Mouse (Mus musculus) MEL (cell line): ENCODE measurements around the gene Mogat2. TPM values are rescaled to one million over a fixed set of nuclear protein-coding genes. Genes with fewer than 3 reads are reported as not detected.

Experiments used
- DNase-seq: peaks from one replicate; pipeline ENCODE4 v3.0.0; 2011; ENCODE audit warnings: low read depth, low spot score
- H3K27ac ChIP-seq: 2 replicates; pipeline ENCODE4 v1.5.1; 2012; ENCODE audit warnings: low read depth, mild to moderate bottlenecking, control low read depth, low read length, moderate library complexity; ENCODE audit not compliant: control insufficient read depth
- H3K27me3 ChIP-seq, 2 experiments: fragments of 150-350 bp in 1 of 2; sonication (generic) in 1 of 2; 2 replicates each; pipeline ENCODE4 v1.6.1; 2012; ENCODE audit warnings: low read length in 2 of 2, mild to moderate bottlenecking in 2 of 2, improper control_type of control experiment in 1 of 2, moderate library complexity in 1 of 2; ENCODE audit not compliant: insufficient read depth in 2 of 2, control insufficient read depth in 1 of 2
- H3K36me3 ChIP-seq, 2 experiments: 2 replicates each; pipeline ENCODE4 v1.6.1; 2012 to 2014; ENCODE audit warnings: low read length in 2 of 2, improper control_type of control experiment in 1 of 2, inconsistent platforms in 1 of 2, mild to moderate bottlenecking in 1 of 2; ENCODE audit not compliant: insufficient read depth in 2 of 2, control insufficient read depth in 1 of 2
- H3K4me1 ChIP-seq, 2 experiments: fragments of 150-350 bp in 1 of 2; sonication (generic) in 1 of 2; 2 replicates each; pipeline ENCODE4 v1.6.1; 2012; ENCODE audit warnings: low read length in 2 of 2, improper control_type of control experiment in 1 of 2, mild to moderate bottlenecking in 1 of 2; ENCODE audit not compliant: insufficient read depth in 2 of 2, control insufficient read depth in 1 of 2
- H3K4me3 ChIP-seq, 2 experiments: fragments of 150-350 bp in 1 of 2; sonication (generic) in 1 of 2; 2 replicates each; pipeline ENCODE4 v1.5.1; 2012; ENCODE audit warnings: low read depth in 2 of 2, low read length in 2 of 2, mild to moderate bottlenecking in 2 of 2, moderate library complexity in 2 of 2, control low read depth in 1 of 2, improper control_type of control experiment in 1 of 2; ENCODE audit not compliant: control insufficient read depth in 1 of 2, insufficient read depth in 1 of 2
- H3K79me2 ChIP-seq: 2 replicates; pipeline ENCODE4 v1.6.1; 2012; ENCODE audit warnings: mild to moderate bottlenecking, low read length, moderate library complexity; ENCODE audit not compliant: control insufficient read depth, poor library complexity, insufficient read depth
- H3K9ac ChIP-seq: 2 replicates; pipeline ENCODE4 v1.6.1; 2012; ENCODE audit warnings: low read depth, mild to moderate bottlenecking, control low read depth, low read length, moderate library complexity; ENCODE audit not compliant: control insufficient read depth, poor library complexity, severe bottlenecking
- H3K9me3 ChIP-seq: fragments of 150-350 bp; sonication (generic); replicated peaks from 2 replicates; pipeline ENCODE4 v1.6.1; 2012; ENCODE audit warnings: mild to moderate bottlenecking, low read length, improper control_type of control experiment, moderate library complexity; ENCODE audit not compliant: insufficient read depth
- BHLHE40 ChIP-seq: IDR thresholded peaks from 2 replicates; pipeline ENCODE4 v1.6.1; 2012; ENCODE audit warnings: low read depth, mild to moderate bottlenecking, inconsistent platforms, low read length, improper control_type of control experiment, borderline replicate concordance
- CHD1 ChIP-seq: IDR thresholded peaks from 2 replicates; pipeline ENCODE4 v1.6.1; 2012; ENCODE audit warnings: low read depth, mild to moderate bottlenecking, inconsistent platforms, low read length, improper control_type of control experiment
- CHD2 ChIP-seq: IDR thresholded peaks from 2 replicates; pipeline ENCODE4 v1.6.1; 2011; ENCODE audit warnings: low read length, improper control_type of control experiment
- CTCF ChIP-seq, 3 experiments: IDR thresholded peaks in 2 of 3; conservative IDR thresholded peaks in 1 of 3; 2 replicates each; pipeline ENCODE4 v1.5.1; 2011 to 2012; ENCODE audit warnings: low read length in 3 of 3, low read depth in 2 of 3, mild to moderate bottlenecking in 2 of 3, improper control_type of control experiment in 1 of 3, inconsistent platforms in 1 of 3, mixed read lengths in 1 of 3, moderate library complexity in 1 of 3; ENCODE audit not compliant: control insufficient read depth in 1 of 3, insufficient read depth in 1 of 3, poor library complexity in 1 of 3, severe bottlenecking in 1 of 3
- ELF1 ChIP-seq: IDR thresholded peaks from 2 replicates; pipeline ENCODE4 v1.6.1; 2014; ENCODE audit warnings: low read depth, mild to moderate bottlenecking, inconsistent platforms, low read length, improper control_type of control experiment, moderate library complexity
- EP300 ChIP-seq, 2 experiments: IDR thresholded peaks; 2 replicates each; pipeline ENCODE4 v1.6.1; 2011; ENCODE audit warnings: improper control_type of control experiment in 2 of 2, low read length in 2 of 2, low read depth in 1 of 2, mild to moderate bottlenecking in 1 of 2
- ETS1 ChIP-seq: IDR thresholded peaks from 2 replicates; pipeline ENCODE4 v1.6.1; 2012; ENCODE audit warnings: low read depth, mild to moderate bottlenecking, inconsistent platforms, low read length, improper control_type of control experiment, moderate library complexity
- GABPA ChIP-seq: IDR thresholded peaks from 2 replicates; pipeline ENCODE4 v1.6.1; 2012; ENCODE audit warnings: low read depth, mild to moderate bottlenecking, inconsistent platforms, low read length, improper control_type of control experiment, moderate library complexity
- GATA1 ChIP-seq: IDR thresholded peaks from 2 replicates; pipeline ENCODE4 v1.6.1; 2011; ENCODE audit warnings: low read depth, low read length, improper control_type of control experiment
- JUND ChIP-seq: IDR thresholded peaks from 2 replicates; pipeline ENCODE4 v1.6.1; 2011; ENCODE audit warnings: low read depth, mild to moderate bottlenecking, improper control_type of control experiment, low read length
- KAT2A ChIP-seq: conservative IDR thresholded peaks from 2 replicates; pipeline ENCODE4 v1.6.1; 2012; ENCODE audit warnings: low read depth, low read length, improper control_type of control experiment, inconsistent platforms
- MAX ChIP-seq: IDR thresholded peaks from 2 replicates; pipeline ENCODE4 v1.6.1; 2011; ENCODE audit warnings: low read length, improper control_type of control experiment
- MEF2A ChIP-seq: IDR thresholded peaks from 2 replicates; pipeline ENCODE4 v1.6.1; 2014; ENCODE audit warnings: low read depth, mild to moderate bottlenecking, inconsistent platforms, low read length, improper control_type of control experiment; ENCODE audit not compliant: poor library complexity, insufficient replicate concordance, severe bottlenecking; ENCODE audit errors: extremely low read depth
- NRF1 ChIP-seq: IDR thresholded peaks from 2 replicates; pipeline ENCODE4 v1.6.1; 2014; ENCODE audit warnings: low read depth, mild to moderate bottlenecking, inconsistent platforms, low read length, improper control_type of control experiment, moderate library complexity; ENCODE audit not compliant: poor library complexity, insufficient read depth, severe bottlenecking
- POLR2A ChIP-seq, 2 experiments: IDR thresholded peaks; 2 replicates each; pipeline ENCODE4 v1.6.1; 2011 to 2012; ENCODE audit warnings: low read length in 2 of 2, mild to moderate bottlenecking in 2 of 2, control low read depth in 1 of 2, improper control_type of control experiment in 1 of 2, low read depth in 1 of 2, moderate library complexity in 1 of 2; ENCODE audit not compliant: control insufficient read depth in 1 of 2, insufficient read depth in 1 of 2, poor library complexity in 1 of 2
- POLR2AphosphoS2 ChIP-seq: IDR thresholded peaks from 2 replicates; pipeline ENCODE4 v1.6.1; 2011; ENCODE audit warnings: low read length, improper control_type of control experiment
- RAD21 ChIP-seq: IDR thresholded peaks from 2 replicates; pipeline ENCODE4 v1.6.1; 2011; ENCODE audit warnings: mild to moderate bottlenecking, low read depth, low read length, improper control_type of control experiment
- SIN3A ChIP-seq: IDR thresholded peaks from 2 replicates; pipeline ENCODE4 v1.6.1; 2012; ENCODE audit warnings: low read length, improper control_type of control experiment, inconsistent platforms
- SMC3 ChIP-seq: IDR thresholded peaks from 2 replicates; pipeline ENCODE4 v1.6.1; 2011; ENCODE audit warnings: low read depth, low read length, improper control_type of control experiment
- TAL1 ChIP-seq: IDR thresholded peaks from 2 replicates; pipeline ENCODE4 v1.6.1; 2012; ENCODE audit warnings: mild to moderate bottlenecking, inconsistent platforms, low read length, moderate library complexity, mixed read lengths
- TCF12 ChIP-seq: IDR thresholded peaks from 2 replicates; pipeline ENCODE4 v1.6.1; 2014; ENCODE audit warnings: low read depth, mild to moderate bottlenecking, inconsistent platforms, low read length, improper control_type of control experiment, moderate library complexity
- USF1 ChIP-seq: IDR thresholded peaks from 2 replicates; pipeline ENCODE4 v1.6.1; 2014; ENCODE audit warnings: low read depth, mild to moderate bottlenecking, inconsistent platforms, low read length, improper control_type of control experiment, moderate library complexity
- ZC3H11A ChIP-seq: IDR thresholded peaks from 2 replicates; pipeline ENCODE4 v1.6.1; 2012; ENCODE audit warnings: low read depth, mild to moderate bottlenecking, inconsistent platforms, low read length, improper control_type of control experiment
- ZKSCAN1 ChIP-seq: IDR thresholded peaks from 2 replicates; pipeline ENCODE4 v1.6.1; 2012; ENCODE audit warnings: low read depth, mild to moderate bottlenecking, inconsistent platforms, low read length, improper control_type of control experiment, moderate library complexity
- ZNF384 ChIP-seq: IDR thresholded peaks from 2 replicates; pipeline ENCODE4 v1.6.1; 2012; ENCODE audit warnings: low read depth, mild to moderate bottlenecking, inconsistent platforms, low read length, improper control_type of control experiment
- polyA plus RNA-seq, 2 experiments: library from polyadenylated mRNA; stranded (reverse) in 1 of 2; unstranded in 1 of 2; fragments of >175 nt in 1 of 2; fragments of >200 nt in 1 of 2; gene quantifications; 2 replicates each; pipeline versions ENCODE4 v1.2.1 to v1.2.4; 2012; ENCODE audit warnings: low replicate concordance in 2 of 2, low read depth in 1 of 2; ENCODE audit not compliant: insufficient read length in 2 of 2, insufficient read depth in 1 of 2, missing spikeins in 1 of 2
- total RNA-seq: library from RNA; depleted of rRNA; stranded (reverse); fragments of 300-350 nt; gene quantifications from 2 replicates; pipeline ENCODE4 v1.2.3, GENCODE M21; 2012

The Mogat2 gene
- total and polyA plus RNA-seq, 3 experiments = 0.13 TPM; not detected in 2

- no peak for TF ChIP-seq POLR2A (IDR thresholded peaks at IDR 0.05; ENCODE audit: control insufficient read depth in 1 of 2, insufficient read depth in 1 of 2, low read depth in 1 of 2, low read length in 2 of 2, poor library complexity in 1 of 2)
- TF ChIP-seq TCF12 = no peak
- no peak for TF ChIP-seq NRF1
- TF ChIP-seq CHD1 = no peak
- TF ChIP-seq KAT2A = no peak
- no peak for TF ChIP-seq TAL1
- TF ChIP-seq ZNF384 = no peak
- TF ChIP-seq ZC3H11A = no peak
- no peak for TF ChIP-seq RAD21
- TF ChIP-seq CHD2 = no peak
- TF ChIP-seq ZKSCAN1 = no peak
- TF ChIP-seq MAX = no peak
- TF ChIP-seq ELF1 = no peak
- TF ChIP-seq EP300 (IDR thresholded peaks at IDR 0.05; ENCODE audit: low read depth in 1 of 2, low read length in 2 of 2) = no peak
- TF ChIP-seq JUND = no peak
- no peak for TF ChIP-seq SIN3A
- TF ChIP-seq, all 39 proteins: peak for 0
Observed at GRCm38 (mm10) chr7:99225421-99225820, 13.0 kb downstream of the Mogat2 start.

GRCm38 (mm10) chr7:99224648-99225190 lies 13.7 kb downstream of the Mogat2 start:
- TF ChIP-seq GATA1 (no peak), POLR2AphosphoS2 (no peak), POLR2A (IDR thresholded peaks at IDR 0.05; ENCODE audit: control insufficient read depth in 1 of 2, insufficient read depth in 1 of 2, low read depth in 1 of 2, low read length in 2 of 2, poor library complexity in 1 of 2) (no peak), GABPA (no peak), CTCF (IDR thresholded peaks at IDR 0.05 in 2 of 3, conservative IDR thresholded peaks at IDR 0.05 in 1 of 3; ENCODE audit: control insufficient read depth in 1 of 3, insufficient read depth in 1 of 3, low read depth in 2 of 3, low read length in 3 of 3, poor library complexity in 1 of 3, severe bottlenecking in 1 of 3) (no peak), BHLHE40 (no peak), MEF2A (no peak), SMC3 (no peak), NRF1 (no peak), ETS1 (no peak), SIN3A (no peak), ZC3H11A (no peak), USF1 (no peak)

More at GRCm38 (mm10) chr7:99225421-99225820, 13.0 kb downstream of the Mogat2 start:
- no peaks in the 10 kb centered on the region for H3K9me3 ChIP-seq
- no peaks in the 10 kb centered on the region for H3K79me2 ChIP-seq
- H3K4me1 ChIP-seq = no peaks in the 10 kb centered on the region
- peaks cover 0 to 4% of the 10 kb centered on the region in 2 experiments; a peak in 1 of 4 replicates for H3K27me3 ChIP-seq
- no peak for DNase-seq
- H3K36me3 ChIP-seq = no peaks in the 10 kb centered on the region
- no peak overlapping the region for H3K4me3 ChIP-seq
- H3K9ac ChIP-seq = no peak overlapping the region
- H3K27ac ChIP-seq = no peak overlapping the region

More at GRCm38 (mm10) chr7:99224648-99225190, 13.7 kb downstream of the Mogat2 start:
- no peaks in the 10 kb centered on the region for H3K36me3 ChIP-seq
- no peak overlapping the region for H3K4me3 ChIP-seq
- H3K79me2 ChIP-seq = no peaks in the 10 kb centered on the region
- no peaks in the 10 kb centered on the region for H3K9me3 ChIP-seq
- H3K27ac ChIP-seq = no peak overlapping the region
- no peak for DNase-seq
- H3K27me3 ChIP-seq = peaks cover 0 to 4% of the 10 kb centered on the region in 2 experiments; a peak in 2 of 4 replicates
- no peak overlapping the region for H3K9ac ChIP-seq
- H3K4me1 ChIP-seq = no peaks in the 10 kb centered on the region
